Mouse (Mus musculus) stomach, embryonic 15.5 days (tissue): Measurements from ENCODE around the gene Rpusd3. TPM values are rescaled to one million over a fixed set of nuclear protein-coding genes. Genes with fewer than 3 reads are reported as not detected.

ENCODE experiments used
- microRNA-seq: library from miRNA; unstranded; fragments of <30 nt; microRNA quantifications from one replicate; pipeline ENCODE4, GENCODE M21; 2016
- polyA plus RNA-seq: library from polyadenylated mRNA; unstranded; fragments of >200 nt; fragmentation: Nextera tagmentation; extraction: Ambion mirVana; gene quantifications from 2 replicates; pipeline ENCODE4 v1.2.1, GENCODE M21; 2015

Gene Rpusd3
- polyA plus RNA-seq, 1 experiment from 2014 or later: 15.9 TPM

Small RNAs within 50 kb of the gene (microRNA-seq; reads per million reads assigned to microRNA genes)
- not detected for gene Gm24387

Other genes starting within 250 kb of the Rpusd3 start
- gene Lhfpl4, start 224.0 kb downstream of the Rpusd3 start, polyA plus RNA-seq: 1.7 and 2.0 TPM in 2 replicates
- gene Mtmr14, start 181.5 kb downstream of the Rpusd3 start, polyA plus RNA-seq: 34.3 and 38.2 TPM in 2 replicates
- 0.22 and 0.23 TPM in 2 replicates for gene Cpne9, start 137.0 kb downstream of the Rpusd3 start, polyA plus RNA-seq
- gene Brpf1, start 112.2 kb downstream of the Rpusd3 start, polyA plus RNA-seq: 15.9 and 17.6 TPM in 2 replicates
- 13.1 and 13.3 TPM in 2 replicates for gene Ogg1, start 92.4 kb downstream of the Rpusd3 start, polyA plus RNA-seq
- gene Camk1, start 75.4 kb downstream of the Rpusd3 start, polyA plus RNA-seq: 92.7 and 94.4 TPM in 2 replicates
- 44.1 and 44.2 TPM in 2 replicates for gene Tada3, start 41.5 kb downstream of the Rpusd3 start, polyA plus RNA-seq
- gene Arpc4, start 41.2 kb downstream of the Rpusd3 start, polyA plus RNA-seq: 362 and 387 TPM in 2 replicates
- 2.9 and 3.2 TPM in 2 replicates for gene Ttll3, start 30.1 kb downstream of the Rpusd3 start, polyA plus RNA-seq
- gene Cidec, start 16.4 kb upstream of the Rpusd3 start, polyA plus RNA-seq: 2.3 and 3.8 TPM in 2 replicates
- 84.2 and 91.1 TPM in 2 replicates for gene Jagn1, start 23.2 kb upstream of the Rpusd3 start, polyA plus RNA-seq
- gene Il17re, start 39.1 kb upstream of the Rpusd3 start, polyA plus RNA-seq: 16.8 and 18.2 TPM in 2 replicates
- 26.4 and 26.7 TPM in 2 replicates for gene Il17rc, start 52.1 kb upstream of the Rpusd3 start, polyA plus RNA-seq
- 23.2 and 23.3 TPM in 2 replicates for gene Creld1, start 64.0 kb upstream of the Rpusd3 start, polyA plus RNA-seq
- gene Prrt3, start 82.6 kb upstream of the Rpusd3 start, polyA plus RNA-seq: 0.40 and 0.54 TPM in 2 replicates
- gene Emc3, start 112.3 kb upstream of the Rpusd3 start, polyA plus RNA-seq: 88.5 and 94.7 TPM in 2 replicates
- 8.1 and 9.7 TPM in 2 replicates for gene Fancd2, start 112.3 kb upstream of the Rpusd3 start, polyA plus RNA-seq
- gene Fancd2os, start 181.4 kb upstream of the Rpusd3 start, polyA plus RNA-seq: 0.23 TPM in 1 of 2 replicates, not detected in the other
- 199 and 202 TPM in 2 replicates for gene Brk1, start 185.4 kb upstream of the Rpusd3 start, polyA plus RNA-seq
- 39.5 and 43.6 TPM in 2 replicates for gene Vhl, start 204.6 kb upstream of the Rpusd3 start, polyA plus RNA-seq
- gene Irak2, start 219.1 kb upstream of the Rpusd3 start, polyA plus RNA-seq: 8.0 and 10.0 TPM in 2 replicates